Mouse (Mus musculus) embryonic facial prominence, embryonic 13.5 days (tissue): ENCODE data around the gene Isy1. TPM values are rescaled to one million over a fixed set of nuclear protein-coding genes. Genes with fewer than 3 reads are reported as not detected.

Source experiments
- ATAC-seq: fragments of 200-750 bp; cut with Nextera tagmentation; 2 replicates; pipeline ENCODE4 v1.8.0; 2017; ENCODE audit warnings: low read depth; ENCODE audit not compliant: insufficient number of reproducible peaks, insufficient read depth, low FRiP score, low TSS enrichment
- H3K27ac ChIP-seq: fragments of 300-500 bp; sonication (generic); 2 replicates; pipeline ENCODE4 v1.5.1; 2015; ENCODE audit warnings: moderate library complexity, mild to moderate bottlenecking, inconsistent platforms
- H3K27me3 ChIP-seq: fragments of 300-500 bp; sonication (generic); 2 replicates; pipeline ENCODE4 v1.6.1; 2015; ENCODE audit warnings: mild to moderate bottlenecking, inconsistent platforms
- H3K36me3 ChIP-seq: fragments of 300-500 bp; sonication (generic); 2 replicates; pipeline ENCODE4 v1.6.1; 2015; ENCODE audit warnings: mild to moderate bottlenecking, inconsistent platforms
- H3K4me1 ChIP-seq: fragments of 300-500 bp; sonication (generic); 2 replicates; pipeline ENCODE4 v1.6.1; 2015; ENCODE audit warnings: inconsistent platforms
- H3K4me2 ChIP-seq: fragments of 300-500 bp; sonication (generic); 2 replicates; pipeline ENCODE4 v1.6.1; 2015; ENCODE audit warnings: moderate library complexity, mild to moderate bottlenecking, inconsistent platforms
- H3K4me3 ChIP-seq: fragments of 300-500 bp; sonication (generic); 2 replicates; pipeline ENCODE4 v1.5.1; 2015; ENCODE audit warnings: mild to moderate bottlenecking, inconsistent platforms
- H3K9ac ChIP-seq: fragments of 300-500 bp; sonication (generic); 2 replicates; pipeline ENCODE4 v1.6.1; 2015; ENCODE audit warnings: mild to moderate bottlenecking, inconsistent platforms
- H3K9me3 ChIP-seq: fragments of 300-500 bp; sonication (generic); 2 replicates; pipeline ENCODE4 v1.6.1; 2016; ENCODE audit warnings: inconsistent platforms
- WGBS: fragments of 180-500 bp; shearing (Covaris S2); methylation state at CpG from one replicate; pipeline ENCODE4 v1.1.7; 2015; ENCODE audit warnings: mixed read lengths; 5-methylcytosine and 5-hydroxymethylcytosine counted together
- polyA plus RNA-seq: library from polyadenylated mRNA; unstranded; fragments of >200 nt; fragmentation: Nextera tagmentation; extraction: Ambion mirVana; gene quantifications from 2 replicates; pipeline ENCODE4 v1.2.1, GENCODE M21; 2015

The Isy1 gene
- polyA plus RNA-seq, 1 experiment from 2014 or later, result 58.6 TPM

GRCm38 (mm10) chr6:87871240-87871639 lies 32.6 kb upstream of the Isy1 start:
- no peaks in the 10 kb centered on the region for H3K9me3 ChIP-seq
- no peaks in the 10 kb centered on the region for H3K4me1 ChIP-seq
- no peak overlapping the region for H3K4me2 ChIP-seq
- no peaks in the 10 kb centered on the region for H3K36me3 ChIP-seq
- H3K9ac ChIP-seq, result no peak overlapping the region
- no peaks in the 10 kb centered on the region for H3K27me3 ChIP-seq
- no peak for ATAC-seq
- 82% methylated on average over 7 of the region's 7 CpGs for WGBS
- no peak overlapping the region for H3K4me3 ChIP-seq
- no peak overlapping the region for H3K27ac ChIP-seq

DNA sequence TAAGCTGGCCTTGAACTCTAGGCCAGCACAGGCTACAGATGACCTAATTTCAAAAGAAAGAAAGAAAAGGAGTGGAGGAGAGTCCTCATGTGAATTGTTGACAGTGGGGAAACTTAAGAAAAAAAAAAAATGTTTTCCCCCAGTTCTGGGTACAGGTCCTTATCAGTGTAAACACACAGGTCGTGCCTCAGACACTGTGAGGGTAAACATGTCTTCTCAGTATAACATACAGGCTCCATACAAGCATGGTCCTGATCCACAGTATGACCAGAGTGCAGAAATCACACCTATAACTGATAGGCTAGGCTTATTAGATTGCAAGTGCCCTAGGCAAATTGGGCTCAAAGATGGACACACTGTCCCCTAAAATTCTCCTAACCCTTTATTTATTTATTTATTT lies 31.8 kb upstream of the Isy1 start:
- Histone ChIP-seq H3K4me2 (no peak overlapping the region), H3K9me3 (no peaks in the 10 kb centered on the region), H3K36me3 (no peaks in the 10 kb centered on the region), H3K27me3 (no peaks in the 10 kb centered on the region), H3K27ac (no peak overlapping the region), H3K4me1 (no peaks in the 10 kb centered on the region), H3K9ac (no peak overlapping the region), H3K4me3 (no peak overlapping the region)
- 79% methylated on average over 1 of the region's 1 CpGs for whole genome bisulfite sequencing
- no peak for ATAC-seq

DNA sequence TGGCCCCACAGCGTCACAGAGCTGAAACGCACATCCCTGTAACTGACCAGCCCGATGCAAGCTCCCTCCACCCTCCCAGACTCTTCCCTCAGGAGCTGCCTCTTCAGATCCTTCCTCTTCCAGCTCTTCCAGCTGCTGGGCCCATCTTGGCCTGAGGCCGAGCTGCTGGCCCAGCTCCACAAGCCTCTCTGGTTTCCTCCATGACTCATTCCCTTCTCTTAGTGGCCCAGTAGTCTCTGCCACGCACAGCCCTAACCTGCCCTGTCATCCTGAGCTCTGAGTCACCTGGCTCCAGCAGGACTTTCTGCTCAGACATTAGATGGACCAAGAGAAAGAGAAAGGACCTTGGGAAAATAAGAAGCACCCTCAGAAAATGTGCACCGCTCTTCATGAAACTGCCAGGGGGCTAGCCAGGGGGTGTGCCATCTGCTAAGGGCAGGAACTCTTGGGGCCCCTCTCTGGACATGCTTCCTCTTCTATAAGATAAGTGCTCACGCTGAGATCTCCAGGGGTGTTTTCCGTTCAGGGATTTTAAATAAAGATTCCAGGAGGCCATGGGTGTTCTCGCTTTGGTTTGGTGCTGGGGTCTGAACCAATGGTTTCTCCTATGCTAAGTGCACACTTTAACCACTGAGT lies 30.4 kb upstream of the Isy1 start:
- 70% methylated on average over 9 of the region's 9 CpGs for WGBS

DNA sequence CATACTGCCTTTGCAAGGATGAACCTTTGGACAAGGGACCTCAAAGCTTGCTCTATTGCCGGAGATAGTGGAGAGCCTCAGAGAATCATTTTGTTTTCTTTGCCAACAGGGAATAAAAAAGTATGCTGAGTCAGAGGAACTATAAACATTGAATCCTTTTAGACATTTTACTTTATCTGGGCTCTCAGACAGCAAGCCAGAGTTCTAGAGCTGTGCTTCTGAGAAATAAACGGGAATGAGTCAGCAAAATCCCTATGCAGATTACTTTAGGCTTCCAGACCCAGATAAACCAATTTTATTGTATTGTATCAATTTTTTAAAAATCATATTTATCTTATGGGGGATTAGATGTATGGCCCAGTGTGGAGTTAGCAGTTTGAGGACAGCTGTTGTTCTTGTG lies 28.7 kb upstream of the Isy1 start:
- Histone ChIP-seq H3K9ac (no peak overlapping the region), H3K36me3 (no peaks in the 10 kb centered on the region), H3K4me1 (no peaks in the 10 kb centered on the region), H3K4me3 (no peak overlapping the region), H3K27me3 (no peaks in the 10 kb centered on the region), H3K9me3 (no peaks in the 10 kb centered on the region), H3K27ac (no peak overlapping the region), H3K4me2 (no peak overlapping the region)
- ATAC-seq, result no peak
- WGBS, result 72% methylated on average over 2 of the region's 2 CpGs

More for the DNA sequence above, 30.4 kb upstream of the Isy1 start:
- Histone ChIP-seq H3K36me3 (no peaks in the 10 kb centered on the region), H3K27me3 (no peaks in the 10 kb centered on the region), H3K27ac (no peak overlapping the region), H3K4me1 (no peaks in the 10 kb centered on the region), H3K9me3 (no peaks in the 10 kb centered on the region), H3K4me3 (no peak overlapping the region), H3K4me2 (no peak overlapping the region), H3K9ac (no peak overlapping the region)
- no peak for ATAC-seq

- Histone ChIP-seq H3K9me3 (no peaks in the 10 kb centered on the region), H3K9ac (no peak overlapping the region), H3K4me1 (no peaks in the 10 kb centered on the region), H3K4me3 (no peak overlapping the region), H3K36me3 (no peaks in the 10 kb centered on the region), H3K27ac (no peak overlapping the region), H3K27me3 (no peaks in the 10 kb centered on the region), H3K4me2 (no peak overlapping the region)
- WGBS, result 81% methylated on average over 6 of the region's 6 CpGs
- no peak for ATAC-seq
These were observed 27.6 kb upstream of the Isy1 start for GRCm38 (mm10) chr6:87866211-87866610.

DNA sequence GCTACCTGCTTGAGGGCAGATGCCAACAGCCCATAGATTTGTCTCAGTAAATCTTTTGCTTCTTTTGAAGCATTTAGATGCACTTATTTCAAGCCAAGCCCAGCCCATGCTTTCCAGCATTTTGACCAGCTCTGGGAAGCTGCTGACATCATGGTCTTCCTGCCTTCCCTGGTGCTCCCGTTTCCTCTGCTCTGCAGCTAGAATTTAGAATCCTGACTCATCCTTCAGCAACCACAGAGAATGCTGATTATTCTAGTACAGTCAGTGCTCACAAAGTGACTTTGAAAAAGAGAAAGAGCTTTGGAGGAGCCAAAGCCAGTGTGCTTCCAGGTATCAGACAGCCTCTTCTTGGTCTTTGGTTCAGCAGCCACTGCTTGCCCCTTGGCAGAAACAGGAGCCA lies 18.5 kb upstream of the Isy1 start:
- H3K9me3 ChIP-seq, result no peaks in the 10 kb centered on the region
- no peaks in the 10 kb centered on the region for H3K36me3 ChIP-seq
- no peaks in the 10 kb centered on the region for H3K4me1 ChIP-seq
- H3K4me3 ChIP-seq, result no peak overlapping the region
- no peak overlapping the region for H3K4me2 ChIP-seq
- peaks cover 3% of the 10 kb centered on the region; the same call in 1 of the 2 replicates for H3K27me3 ChIP-seq
- no peak for ATAC-seq
- H3K27ac ChIP-seq, result no peak overlapping the region
- H3K9ac ChIP-seq, result no peak overlapping the region
- WGBS, result 49% methylated on average over 1 of the region's 1 CpGs

DNA sequence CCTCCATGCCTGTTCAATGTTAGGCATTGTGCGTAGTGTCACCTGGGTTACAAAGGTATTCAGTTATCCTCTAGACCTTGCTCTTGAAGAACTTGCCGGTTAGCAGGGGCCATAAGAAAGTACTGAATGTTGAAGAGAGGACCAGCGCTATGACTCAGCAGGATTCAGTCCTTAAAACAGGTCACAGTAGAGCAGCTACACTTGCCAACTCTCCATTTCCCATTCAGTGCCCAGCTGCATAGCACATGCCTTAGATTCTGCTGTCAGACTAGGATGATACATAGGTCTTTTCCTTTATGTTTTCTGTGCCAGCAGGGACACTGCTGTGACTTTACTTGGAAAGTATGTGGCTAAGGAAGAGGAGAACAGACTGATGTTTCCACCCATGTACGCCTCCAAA lies 14.8 kb upstream of the Isy1 start:
- no peak overlapping the region for H3K9ac ChIP-seq
- H3K27ac ChIP-seq, result no peak overlapping the region
- 83% methylated on average over 4 of the region's 4 CpGs for whole genome bisulfite sequencing
- peaks cover 3% of the 10 kb centered on the region; the same call in 1 of the 2 replicates for H3K27me3 ChIP-seq
- H3K4me1 ChIP-seq, result peaks cover 5% of the 10 kb centered on the region
- H3K9me3 ChIP-seq, result no peaks in the 10 kb centered on the region
- H3K4me2 ChIP-seq, result no peak overlapping the region
- H3K4me3 ChIP-seq, result no peak overlapping the region
- H3K36me3 ChIP-seq, result peaks cover 3% of the 10 kb centered on the region
- ATAC-seq, result no peak

- H3K4me1 ChIP-seq, result peaks cover 20% of the 10 kb centered on the region
- no peak overlapping the region for H3K27ac ChIP-seq
- H3K9me3 ChIP-seq, result no peaks in the 10 kb centered on the region
- 81% methylated on average over 6 of the region's 6 CpGs for WGBS
- peaks cover 2% of the 10 kb centered on the region; the same call in 1 of the 2 replicates for H3K27me3 ChIP-seq
- no peak overlapping the region for H3K9ac ChIP-seq
- no peak for ATAC-seq
- peaks cover 11% of the 10 kb centered on the region for H3K36me3 ChIP-seq
- H3K4me2 ChIP-seq, result peak overlapping the region; percentile 73
- no peak overlapping the region for H3K4me3 ChIP-seq
These were observed 13.3 kb upstream of the Isy1 start for GRCm38 (mm10) chr6:87851871-87852270.

DNA sequence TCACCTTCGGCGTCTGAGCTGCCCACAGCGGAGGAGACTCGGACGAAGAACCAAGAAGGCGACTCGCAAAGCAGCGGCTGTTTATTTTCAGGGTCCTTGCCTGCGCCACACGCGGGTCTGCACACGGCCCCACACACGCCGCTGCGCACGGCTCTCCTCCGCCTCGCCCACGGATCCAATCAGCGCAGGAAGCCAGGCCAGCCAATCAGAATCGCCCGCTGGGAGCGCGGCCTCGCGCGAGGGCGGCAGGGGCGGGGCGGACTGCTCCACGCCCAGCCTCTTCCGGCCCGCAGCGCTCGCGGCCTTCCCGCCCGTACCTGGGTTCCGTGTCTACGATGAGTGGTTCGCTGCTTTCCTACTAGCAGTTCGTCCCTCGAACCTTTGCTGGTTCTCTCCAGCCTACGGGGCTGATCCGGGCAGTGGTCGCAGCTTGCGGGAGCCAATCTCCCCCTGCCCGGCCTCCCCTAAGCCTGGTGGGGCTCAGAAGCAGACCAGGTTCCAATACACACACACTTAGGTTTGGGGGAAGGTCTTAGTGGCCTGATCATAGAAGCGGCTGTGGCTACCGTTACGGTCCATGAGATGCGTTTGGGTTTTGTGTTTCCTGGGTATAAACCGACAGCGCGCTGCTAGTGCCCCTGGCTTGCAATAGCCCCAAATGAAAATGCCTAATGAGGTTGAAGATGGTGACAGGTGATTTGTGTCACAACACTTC lies 12.5 kb upstream of the Isy1 start, which contains the start of gene Cnbp:
Gene Cnbp, minus strand, starts transcription at position 207 of the 715 bp plus-strand sequence.
- ATAC-seq, result peak; percentile 99

GRCm38 (mm10) chr6:87850155-87850899 lies 11.7 kb upstream of the Isy1 start:
- peak overlapping the region; percentile 73 for H3K4me2 ChIP-seq
- no peaks in the 10 kb centered on the region for H3K9me3 ChIP-seq
- H3K27ac ChIP-seq, result peak overlapping the region; percentile 97
- WGBS, result under 1% methylated on average over 73 of the region's 73 CpGs
- peak overlapping the region; percentile 100 for H3K9ac ChIP-seq
- H3K27me3 ChIP-seq, result no peaks in the 10 kb centered on the region
- peak; percentile 61 for ATAC-seq
- H3K36me3 ChIP-seq, result peaks cover 14% of the 10 kb centered on the region
- peak overlapping the region; percentile 98 for H3K4me3 ChIP-seq
- H3K4me1 ChIP-seq, result peaks cover 21% of the 10 kb centered on the region

More for the DNA sequence above, 12.5 kb upstream of the Isy1 start, which contains the start of gene Cnbp:
- no peaks in the 10 kb centered on the region for H3K9me3 ChIP-seq
- H3K4me2 ChIP-seq, result peak within 1 kb of the TSS; percentile 73
- H3K4me1 ChIP-seq, result peaks cover 21% of the 10 kb centered on the region
- H3K27me3 ChIP-seq, result no peaks in the 10 kb centered on the region
- H3K9ac ChIP-seq, result peak within 1 kb of the TSS; percentile 100
- peaks cover 11% of the 10 kb centered on the region for H3K36me3 ChIP-seq
- H3K27ac ChIP-seq, result peak within 1 kb of the TSS; percentile 97
- WGBS, result under 1% methylated on average over 55 of the region's 55 CpGs
- peak within 1 kb of the TSS; percentile 98 for H3K4me3 ChIP-seq

- H3K36me3 ChIP-seq, result peaks cover 20% of the 10 kb centered on the region
- H3K9me3 ChIP-seq, result no peaks in the 10 kb centered on the region
- peak overlapping the region; percentile 97 for H3K27ac ChIP-seq
- peak overlapping the region; percentile 98 for H3K4me3 ChIP-seq
- no peak for ATAC-seq
- H3K4me2 ChIP-seq, result peak overlapping the region; percentile 73
- H3K9ac ChIP-seq, result peak overlapping the region; percentile 100
- H3K4me1 ChIP-seq, result peaks cover 21% of the 10 kb centered on the region
- H3K27me3 ChIP-seq, result no peaks in the 10 kb centered on the region
- WGBS, result under 1% methylated on average over 8 of the region's 8 CpGs
These were observed 11.2 kb upstream of the Isy1 start for GRCm38 (mm10) chr6:87849780-87850154.
